Mouse (Mus musculus) liver, postnatal 0 days (tissue): Measurements from ENCODE around the gene B3galt5.

Experiments used
- CTCF ChIP-seq: sonication (generic); IDR thresholded peaks from 2 replicates; pipeline ENCODE4 v1.5.1; 2016; ENCODE audit warnings: antibody characterized with exemption, low read depth
- EP300 ChIP-seq: IDR thresholded peaks from 2 replicates; pipeline ENCODE4 v1.6.1; 2016; ENCODE audit warnings: antibody characterized with exemption, low read depth, mild to moderate bottlenecking

DNA sequence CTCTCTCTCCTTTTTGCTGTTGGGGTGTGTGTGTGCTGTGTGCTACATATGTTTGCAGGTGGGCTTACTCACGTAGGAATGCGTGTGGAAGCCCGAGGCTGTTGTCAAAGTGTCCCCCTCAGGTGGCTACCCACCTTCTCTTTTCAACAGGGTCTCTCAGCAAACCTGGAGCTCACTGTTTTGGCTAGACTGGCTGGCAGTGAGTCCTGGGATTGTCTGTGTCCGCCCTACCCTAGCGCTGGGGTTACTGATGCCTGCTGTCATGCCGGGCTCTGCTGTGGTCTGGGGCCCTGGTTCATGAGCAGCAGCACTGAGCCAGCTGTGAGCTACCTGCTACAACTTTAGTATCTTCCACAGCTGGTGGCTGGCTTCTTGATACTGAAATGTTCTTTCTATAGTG is 8.9 kb downstream of the B3galt5 start:
- TF ChIP-seq CTCF: no peak
- no peak for TF ChIP-seq EP300
